Mouse (Mus musculus) heart, postnatal 10 days (tissue): ENCODE data around the gene Caln1. TPM values are rescaled to one million over a fixed set of nuclear protein-coding genes. Genes with fewer than 3 reads are reported as not detected.

Experiments used
- DNase-seq, 2 experiments: peaks; one replicate each; pipeline ENCODE4 v3.0.0; 2021
- intact Hi-C: fragments of 180-260 bp; cut with DNase I; formaldehyde crosslinking; loops from one replicate; pipeline ENCODE4 v1.15.1; 2025
- total RNA-seq, 2 experiments: library from RNA; stranded (reverse); gene quantifications; 2 replicates each; pipeline ENCODE4 v1.2.3; 2021

Caln1 gene
- total RNA-seq = under 1 TPM in 1 of 2 experiments, not detected in 1; 0.05 TPM

DNA sequence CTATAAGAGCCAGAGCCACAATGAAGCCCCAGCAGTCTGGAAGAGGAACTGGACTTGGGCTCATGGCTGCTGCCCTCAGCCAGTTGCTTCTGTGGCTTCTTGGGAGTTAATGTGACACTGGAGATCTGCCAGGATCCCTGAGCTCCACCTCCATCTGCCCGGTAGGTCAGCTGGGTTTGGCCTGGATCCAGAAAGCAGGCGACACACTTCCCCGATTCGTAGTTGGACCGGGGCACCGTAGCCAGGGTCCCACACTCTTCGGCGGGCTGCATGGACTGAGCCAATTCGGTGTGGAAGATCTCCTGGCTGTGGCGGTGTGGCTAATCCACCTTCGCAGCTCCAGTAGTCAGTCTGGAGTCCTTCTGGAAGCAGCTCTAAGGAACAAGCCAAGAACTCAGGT, at the start of gene Caln1:
Gene Caln1, plus strand, starts transcription at position 219 of the 400 bp plus-strand sequence.
- no peak for DNase-seq

DNA sequence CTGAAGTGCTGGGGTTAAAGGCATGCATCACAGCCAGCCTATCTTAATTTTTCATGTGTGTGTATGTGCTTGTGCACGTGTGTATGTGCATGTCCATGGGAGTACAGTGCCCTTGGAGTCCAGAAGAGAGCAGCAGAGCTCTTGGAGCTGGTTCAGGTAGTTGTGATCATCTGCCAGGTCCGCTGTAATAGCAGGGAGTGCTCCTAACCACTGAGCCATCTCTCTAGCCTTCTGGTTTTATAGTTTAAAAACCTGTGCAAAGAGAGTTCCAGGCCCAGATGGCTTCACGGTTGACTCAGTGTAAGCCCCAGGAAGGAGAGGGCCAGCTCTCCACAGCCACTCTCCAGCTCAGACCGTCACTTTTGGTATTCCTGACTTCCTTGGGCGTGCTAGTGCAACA, 49.5 kb upstream of the Caln1 start:
- intact Hi-C loops = loop anchor here (5.0 kb wide), 1 partner anchor 533 kb away; no protein-coding TSS in a partner anchor
- no peak for DNase-seq

More for the DNA sequence above, at the start of gene Caln1:
- intact Hi-C loops = no loop called here

DNA sequence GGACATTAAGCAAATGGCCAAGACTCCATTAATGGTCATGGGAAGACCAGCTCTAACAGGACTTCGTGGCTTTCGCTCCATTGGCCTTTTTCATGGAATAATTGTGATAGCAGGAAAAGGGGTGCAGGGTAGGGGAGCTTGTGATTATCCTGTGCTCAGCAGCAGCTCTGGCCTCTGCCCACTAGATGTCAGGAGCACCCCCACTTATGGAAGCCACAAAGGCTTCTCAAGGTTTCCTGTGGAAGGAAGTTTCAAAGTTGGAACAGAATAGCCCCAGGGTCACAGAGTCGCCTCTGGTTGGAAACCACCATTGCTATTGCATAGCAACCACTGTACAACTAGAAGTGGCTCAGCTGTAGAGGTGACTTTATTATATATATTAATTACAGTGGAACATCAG, 48.8 kb upstream of the Caln1 start:
- intact Hi-C loops = loop anchor here (5.0 kb wide), 1 partner anchor 532 kb away; no protein-coding TSS in a partner anchor
- DNase-seq = peak; percentile 15 to 32

DNA sequence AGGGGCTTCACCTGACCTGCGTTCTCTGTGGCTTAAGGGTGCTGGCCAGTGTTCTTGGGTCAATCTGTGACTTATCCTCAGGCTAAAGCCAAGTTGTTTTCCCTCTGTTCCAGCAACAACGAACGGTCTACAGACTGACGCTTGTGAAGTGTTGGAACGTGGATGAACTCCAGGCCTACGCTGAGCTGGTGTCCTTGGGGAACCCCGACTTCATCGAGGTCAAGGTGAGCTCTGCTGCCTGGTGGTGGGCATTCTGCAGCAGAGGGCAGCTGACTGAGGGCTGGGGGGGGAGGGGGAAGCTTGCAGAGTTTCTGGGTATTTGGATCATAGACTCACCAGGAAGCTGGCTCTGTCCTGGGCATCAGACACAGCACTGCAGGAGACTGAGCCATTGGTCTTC, 43.8 kb upstream of the Caln1 start:
- intact Hi-C loops = no loop called here
- DNase-seq = no peak

DNA sequence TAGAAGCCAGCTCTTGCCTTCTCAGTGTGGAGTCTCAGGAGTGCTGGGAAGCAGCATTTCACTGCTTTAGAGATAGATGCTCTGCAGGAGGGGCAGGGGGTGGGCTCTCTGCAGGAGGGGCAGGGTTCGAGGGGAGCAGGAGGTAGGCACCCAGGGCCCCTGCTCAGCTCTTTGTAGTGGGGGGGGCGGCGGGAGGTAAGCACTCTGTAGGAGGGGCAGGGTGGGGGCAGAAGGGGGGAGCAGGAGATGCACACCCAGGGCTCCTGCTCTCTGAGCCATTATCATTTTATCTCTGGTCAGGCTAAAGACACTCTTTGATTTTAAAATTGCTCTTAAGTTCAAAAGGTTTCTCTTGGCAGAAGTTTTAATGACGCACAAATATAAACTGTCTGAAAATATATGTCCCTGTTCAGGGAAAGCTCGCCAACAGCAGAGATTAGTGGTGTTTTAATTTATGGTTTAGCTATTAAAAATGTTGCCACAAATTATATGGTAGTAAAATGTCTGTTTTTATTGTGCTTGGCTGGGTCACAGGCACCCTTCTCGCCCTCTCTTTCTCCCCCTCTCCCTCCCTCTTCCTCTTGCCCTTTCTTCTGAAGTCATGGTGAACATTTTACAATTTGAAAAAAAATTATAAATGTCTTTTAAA, 41.5 kb upstream of the Caln1 start:
- intact Hi-C loops = no loop called here
- DNase-seq = no peak

DNA sequence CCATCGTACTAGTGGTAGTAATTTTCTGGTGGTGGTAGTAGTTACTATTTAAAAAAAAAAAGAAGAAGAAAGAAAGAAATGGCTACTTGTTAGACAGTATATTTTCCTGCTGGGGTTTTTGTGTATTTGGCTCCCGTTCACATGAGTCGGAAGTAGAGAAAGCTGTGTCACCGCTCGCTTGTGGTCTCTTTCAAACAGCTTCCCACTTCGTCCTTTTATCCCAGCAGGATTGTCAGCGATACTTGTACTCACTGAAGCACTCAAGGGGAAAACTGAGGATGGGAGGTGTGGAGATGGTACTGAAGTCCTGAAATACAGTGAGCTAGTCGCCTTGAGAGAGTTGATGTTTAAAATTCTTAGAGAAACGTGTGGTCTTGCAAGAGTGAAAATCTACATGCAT, 40.9 kb upstream of the Caln1 start:
- intact Hi-C loops = no loop called here
- DNase-seq = no peak

DNA sequence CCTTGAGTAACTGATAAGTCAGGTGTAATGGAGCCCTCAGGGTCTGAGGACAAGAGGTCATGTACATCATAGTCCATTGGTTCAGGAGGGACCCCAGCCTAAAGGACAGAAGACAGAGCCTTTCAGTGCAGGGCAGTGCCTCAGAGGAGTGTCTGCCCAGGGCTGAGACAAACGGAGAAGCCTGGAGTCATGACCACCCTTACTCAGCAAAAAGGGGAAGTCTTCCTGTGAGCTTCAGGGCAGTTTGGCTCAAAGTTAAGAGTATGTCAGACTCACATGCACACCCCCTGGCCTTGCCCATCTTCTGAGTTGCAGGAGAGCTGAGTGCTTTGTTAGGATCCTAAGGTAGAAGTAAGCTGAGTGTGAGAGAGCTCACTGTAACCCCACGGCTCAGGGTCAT, 39.4 kb upstream of the Caln1 start:
- no peak for DNase-seq
- intact Hi-C loops = no loop called here

DNA sequence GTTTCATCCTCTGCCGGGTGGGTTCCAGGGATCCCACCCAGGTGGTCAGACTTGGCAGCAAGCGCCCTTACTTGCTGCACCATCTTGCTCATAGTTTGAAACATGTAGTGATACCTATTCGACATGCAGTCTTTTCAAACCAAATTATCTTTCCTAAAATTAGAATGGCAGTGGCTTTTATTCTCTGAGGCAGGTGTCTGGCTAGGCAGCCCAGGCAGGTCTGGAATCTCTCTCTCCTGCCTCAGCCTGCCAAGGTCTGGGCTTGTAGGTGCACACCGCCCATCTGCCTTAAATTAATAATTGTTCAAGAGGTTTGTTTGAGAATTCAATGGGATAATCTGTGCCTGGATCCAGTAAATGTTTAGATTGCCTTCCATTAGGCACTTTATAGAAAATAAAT, 38.5 kb upstream of the Caln1 start:
- intact Hi-C loops = no loop called here

DNA sequence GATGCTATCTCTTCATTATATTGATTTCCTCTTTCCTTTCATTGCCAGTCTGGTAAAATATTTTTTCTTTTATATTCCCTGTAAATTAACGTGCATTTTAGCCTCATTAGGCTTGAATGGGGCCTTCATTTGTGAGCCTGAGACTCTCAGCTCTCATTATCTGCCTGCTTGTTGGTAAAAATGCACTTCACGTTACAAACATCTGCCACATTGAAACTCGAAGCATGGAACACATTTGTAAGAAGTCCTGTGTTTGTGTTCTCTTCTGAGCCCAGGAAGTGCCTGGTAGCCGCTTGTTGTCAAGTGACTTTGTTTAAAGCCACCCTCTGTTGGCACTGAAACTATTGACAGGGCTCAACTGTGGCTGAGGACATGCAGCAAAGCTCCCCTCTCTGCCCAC, 38.0 kb upstream of the Caln1 start:
- no peak for DNase-seq
- intact Hi-C loops = no loop called here

More for the DNA sequence above, 38.5 kb upstream of the Caln1 start:
- no peak for DNase-seq

DNA sequence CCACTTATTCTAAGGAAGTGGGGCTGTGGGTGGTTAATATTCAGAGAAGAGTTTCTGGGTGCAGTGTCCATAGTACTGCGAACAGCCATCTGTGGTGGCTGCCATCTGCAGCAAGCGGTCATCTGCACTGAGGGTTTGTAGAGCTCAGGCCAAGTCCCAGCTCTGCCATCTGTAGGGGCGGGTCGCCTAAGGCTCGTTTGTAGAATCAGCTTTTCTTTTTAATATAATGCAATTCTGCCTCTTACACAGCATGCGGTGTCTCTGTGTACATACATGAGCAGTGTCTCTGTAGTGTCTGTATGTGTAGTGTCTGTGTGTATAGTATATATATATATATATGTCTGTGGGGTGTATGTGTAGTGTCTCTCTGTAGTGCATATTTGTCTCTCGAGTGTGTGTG, 35.7 kb upstream of the Caln1 start:
- intact Hi-C loops = no loop called here
- no peak for DNase-seq

DNA sequence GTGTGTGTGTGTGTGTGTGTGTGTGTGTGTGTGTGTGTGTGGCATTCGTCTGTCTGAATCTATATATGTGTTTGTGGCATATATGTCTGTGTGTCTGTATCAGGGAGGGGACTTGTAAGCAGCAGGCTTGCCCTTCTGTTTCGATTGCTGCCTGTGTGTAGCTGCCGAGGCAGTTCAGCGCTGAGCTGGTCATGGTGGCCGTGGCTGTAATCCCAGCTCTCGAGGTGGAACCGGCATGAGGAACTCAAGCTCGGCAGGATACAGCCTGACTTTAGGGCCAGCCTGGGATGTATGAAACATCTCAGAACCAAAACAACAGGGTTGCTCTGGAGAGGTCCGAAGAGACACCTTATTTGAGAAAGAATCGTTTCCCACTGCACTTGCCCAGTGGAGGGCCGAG, 35.3 kb upstream of the Caln1 start:
- DNase-seq = no peak
- intact Hi-C loops = no loop called here

DNA sequence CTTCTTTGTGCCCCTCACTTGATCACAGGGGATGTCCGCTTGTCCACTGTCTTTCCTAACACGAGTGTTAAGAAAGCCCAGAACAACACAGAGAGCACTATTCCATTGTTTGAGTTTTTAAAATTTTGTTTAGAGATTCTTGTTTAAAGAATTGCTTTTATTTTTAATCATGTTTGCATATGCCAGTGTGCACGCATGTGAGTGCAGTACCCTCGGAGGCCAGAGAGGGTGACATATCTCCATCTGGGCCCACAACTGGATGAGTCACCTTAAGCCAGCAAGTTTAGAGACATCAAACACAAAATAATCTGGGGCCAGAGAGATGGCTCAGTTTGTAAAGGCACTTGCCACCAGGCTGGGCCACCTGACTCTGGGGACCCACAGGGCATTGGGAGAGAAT, 33.8 kb upstream of the Caln1 start:
- DNase-seq = no peak
- intact Hi-C loops = no loop called here

DNA sequence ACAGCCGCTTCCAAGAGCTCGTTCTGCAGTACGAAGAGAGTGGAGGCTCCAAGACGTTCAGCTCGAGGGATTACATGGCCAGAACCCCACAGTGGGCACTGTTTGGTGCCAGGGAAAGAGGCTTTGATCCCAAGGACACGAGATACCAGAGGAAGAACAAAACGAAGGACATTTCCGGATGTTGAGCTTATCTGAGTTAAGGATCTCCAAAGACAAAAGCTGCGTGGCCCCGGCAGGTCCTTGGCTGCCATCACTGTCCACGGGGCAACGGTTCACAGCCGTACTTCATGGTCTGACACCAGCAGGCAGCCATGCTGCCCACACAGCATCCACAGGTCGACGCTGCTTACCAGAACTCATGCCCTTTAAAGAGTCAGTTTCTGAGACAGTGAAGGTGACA, 28.6 kb upstream of the Caln1 start:
- intact Hi-C loops = no loop called here
- DNase-seq = no peak

DNA sequence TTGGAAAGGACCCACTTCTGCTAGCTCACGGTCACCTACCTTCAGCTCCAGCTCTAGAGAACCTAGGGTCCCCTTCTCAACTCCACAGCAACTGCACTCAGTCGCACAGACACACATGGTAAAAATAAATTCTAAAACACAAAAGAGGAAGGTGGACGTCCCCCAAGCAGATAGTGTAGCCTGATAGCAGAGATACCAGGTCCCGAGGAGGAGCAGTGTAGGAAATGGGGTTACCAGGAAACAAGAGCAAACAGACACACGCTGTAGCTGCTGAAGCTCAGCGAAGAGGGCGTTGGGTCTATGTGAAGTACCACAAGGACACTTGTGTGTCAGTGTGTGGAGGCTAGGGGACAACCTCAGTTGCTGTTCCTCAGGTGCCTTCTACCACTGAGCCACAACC, 24.3 kb upstream of the Caln1 start:
- DNase-seq = no peak
- intact Hi-C loops = no loop called here

DNA sequence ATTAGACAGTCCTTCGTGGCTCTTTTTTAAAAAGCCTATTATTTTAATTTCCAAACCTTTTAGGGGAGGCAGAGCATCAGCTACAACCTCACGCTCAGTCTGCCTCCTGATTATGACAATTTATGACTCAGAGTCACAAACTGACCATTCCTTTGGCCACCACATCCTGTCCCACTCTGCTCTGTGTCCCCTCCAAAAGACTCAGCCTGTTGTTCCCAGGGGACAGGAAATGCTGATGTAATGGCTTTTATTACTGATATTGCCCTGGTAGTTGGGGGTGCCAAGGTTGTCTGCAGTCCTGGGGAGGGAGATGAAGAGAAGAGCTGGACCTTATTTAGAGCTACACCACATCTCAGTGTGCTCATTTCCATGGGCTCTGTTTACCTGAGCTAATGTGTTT, 23.4 kb upstream of the Caln1 start:
- intact Hi-C loops = no loop called here

DNA sequence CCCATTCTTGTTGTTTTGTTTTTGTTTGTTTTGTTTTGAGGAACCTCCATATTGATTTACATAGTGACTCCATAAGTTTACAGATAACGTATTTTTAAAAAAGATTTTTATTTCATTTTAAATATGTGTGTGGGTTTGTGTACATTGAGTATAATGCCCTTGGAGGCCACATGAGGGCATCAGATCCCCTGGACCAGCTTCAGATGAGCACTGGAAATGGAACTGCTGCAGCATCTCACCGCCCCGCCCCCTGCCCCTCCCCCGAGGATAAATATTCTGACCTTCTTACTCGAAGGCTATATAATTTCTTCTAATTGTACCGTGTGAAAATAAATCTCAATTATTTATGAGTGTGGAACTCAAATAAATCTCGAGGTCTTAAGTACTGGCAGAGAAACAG, 14.0 kb upstream of the Caln1 start:
- no peak for DNase-seq
- intact Hi-C loops = no loop called here

More for the DNA sequence above, 23.4 kb upstream of the Caln1 start:
- no peak for DNase-seq

DNA sequence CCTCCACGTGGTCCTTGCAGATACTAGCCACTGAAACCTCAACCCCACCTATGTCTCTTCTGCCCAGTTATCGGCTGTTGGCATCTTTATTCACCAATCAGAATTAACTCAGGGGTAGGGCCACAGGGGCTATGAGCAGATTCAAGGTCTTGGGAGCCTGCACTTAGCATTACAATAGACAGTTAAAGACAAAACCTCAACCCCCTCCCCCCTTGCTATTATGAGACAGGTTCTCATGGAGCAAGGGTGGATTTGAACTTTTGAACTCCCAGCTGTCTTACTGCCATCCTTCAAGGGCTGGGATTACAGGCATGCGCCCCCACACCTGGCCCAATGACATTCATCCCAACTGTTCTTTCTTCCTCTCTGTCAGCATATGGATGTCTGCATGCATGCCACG, 6.1 kb upstream of the Caln1 start:
- no peak for DNase-seq
- intact Hi-C loops = no loop called here

DNA sequence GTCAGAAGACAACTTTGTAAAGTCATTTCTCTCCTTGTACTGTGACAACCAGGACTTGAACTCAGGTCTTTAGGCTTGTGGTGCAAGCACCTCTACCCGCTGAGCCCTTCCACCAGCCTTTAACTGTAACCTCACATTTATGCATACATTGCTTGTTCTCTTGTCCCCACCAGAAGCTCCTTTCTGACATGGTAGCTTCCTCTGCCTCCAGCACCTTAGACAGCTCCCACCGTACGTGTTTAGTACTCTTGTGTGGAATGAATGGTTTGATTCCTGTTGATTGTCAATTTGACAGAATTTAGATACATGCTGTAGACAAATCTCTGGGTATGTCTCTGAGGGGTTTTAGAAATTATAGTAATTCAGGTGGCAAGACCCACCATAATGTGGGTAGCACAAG, 5.5 kb upstream of the Caln1 start:
- intact Hi-C loops = no loop called here
- peak in 1 of 2 experiments; percentile 14 for DNase-seq

DNA sequence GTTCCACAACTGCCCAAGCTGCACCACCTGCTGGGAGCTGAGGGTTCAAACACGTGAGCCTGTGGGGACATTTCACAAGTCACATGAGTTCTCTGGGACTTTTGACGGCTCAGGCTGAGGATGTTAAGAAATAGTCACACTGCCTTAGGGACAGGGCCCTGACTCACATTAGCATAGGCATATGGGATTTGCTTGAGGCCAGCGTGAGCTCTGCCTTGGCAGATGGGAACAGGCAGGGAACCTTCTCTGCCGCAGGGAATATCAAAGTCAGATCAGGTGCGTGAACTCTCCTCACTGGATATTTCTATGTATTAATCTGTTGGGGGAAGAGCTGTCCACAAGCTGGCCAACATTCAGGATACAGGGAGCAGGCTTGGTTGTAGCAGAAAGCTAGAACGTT, 1.0 kb upstream of the Caln1 start:
- intact Hi-C loops = no loop called here
- no peak for DNase-seq

DNA sequence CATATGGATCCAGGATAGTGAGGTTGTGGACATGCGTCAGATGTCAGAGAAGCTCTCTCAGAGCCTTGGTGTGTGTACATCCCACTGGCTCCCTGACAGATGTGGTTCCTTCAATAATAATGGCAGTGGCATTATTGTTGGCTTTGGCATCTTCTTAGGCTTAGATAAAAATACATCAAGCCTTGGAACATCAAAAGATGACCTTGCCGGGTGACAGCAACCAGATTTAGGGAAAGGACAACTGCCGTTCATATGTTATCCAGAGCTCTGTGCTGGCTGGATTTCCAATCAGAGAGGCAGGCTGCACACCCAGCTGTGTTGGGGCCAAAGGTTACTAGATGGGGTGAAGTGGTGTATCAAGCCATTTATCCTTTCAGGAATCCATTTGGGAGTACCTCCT, 6.2 kb downstream of the Caln1 start:
- intact Hi-C loops = no loop called here

DNA sequence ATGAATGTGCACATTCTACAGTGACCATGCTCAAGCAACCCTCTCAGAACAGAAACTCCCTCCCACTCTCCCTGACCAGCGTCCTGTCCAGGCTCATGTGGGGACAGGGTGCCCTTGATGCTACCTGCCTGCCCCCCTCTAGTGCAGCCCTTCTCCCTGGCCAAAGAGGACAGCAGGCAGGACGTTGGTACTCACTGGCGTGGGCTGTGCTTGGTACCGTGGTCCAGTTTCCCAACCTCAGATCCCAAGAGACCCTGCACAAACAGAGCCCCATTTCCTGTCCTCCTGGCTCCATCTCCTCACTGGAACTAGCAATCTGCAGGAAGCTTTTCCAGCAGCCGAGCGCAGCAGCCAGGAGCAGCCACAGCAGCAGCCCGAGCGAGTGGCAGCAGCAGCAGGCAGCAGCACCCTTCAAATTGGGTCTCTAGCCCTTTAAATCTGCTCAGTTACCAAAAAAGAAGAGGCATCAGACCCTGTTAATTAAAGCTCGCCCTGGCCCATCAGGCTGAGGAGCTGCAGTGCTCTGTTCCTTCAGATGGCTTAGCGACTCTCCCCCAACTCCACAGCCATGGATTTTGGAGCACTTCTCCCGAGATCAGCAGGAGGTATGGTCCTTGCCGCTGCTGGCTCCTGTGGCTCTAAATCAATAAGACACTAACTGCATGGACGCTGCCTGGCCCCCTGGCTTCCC, 15.1 kb downstream of the Caln1 start, which contains the start of gene A330070K13Rik:
Gene A330070K13Rik, minus strand, starts transcription at position 410 of the 691 bp plus-strand sequence.
- no peak for DNase-seq
- intact Hi-C loops = no loop called here

More for the DNA sequence above, 6.2 kb downstream of the Caln1 start:
- no peak for DNase-seq

DNA sequence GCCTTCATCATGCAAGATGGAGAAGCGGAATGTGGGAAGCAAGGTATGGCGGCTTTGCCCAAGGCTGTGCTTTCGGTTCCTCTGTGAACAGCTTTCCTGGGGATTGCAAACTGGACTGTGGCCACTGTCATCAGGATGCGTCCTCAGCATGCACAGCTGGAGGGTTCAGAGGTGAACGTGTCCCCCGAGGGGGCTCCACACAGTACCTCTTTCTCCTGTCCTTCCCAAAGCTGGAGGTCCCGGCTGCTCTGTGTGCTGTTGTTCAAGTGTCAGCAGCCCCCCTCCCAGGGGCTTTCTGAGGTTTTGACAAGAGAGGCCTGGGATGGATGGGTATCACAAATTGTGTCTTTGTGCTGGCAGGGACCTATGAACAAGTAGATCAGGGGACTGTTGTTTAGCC, 17.2 kb downstream of the Caln1 start:
- no peak for DNase-seq
- intact Hi-C loops = no loop called here
